Mouse (Mus musculus) gastrocnemius, postnatal 10 days (tissue): Measurements from ENCODE around the gene Sec24d. TPM values are rescaled to one million over a fixed set of nuclear protein-coding genes. Genes with fewer than 3 reads are reported as not detected.

Experiments
- DNase-seq: peaks from one replicate; pipeline ENCODE4 v3.0.0; 2021; ENCODE audit warnings: mixed read lengths
- total RNA-seq, 2 experiments: library from RNA; stranded (reverse); gene quantifications; 2 replicates each; pipeline ENCODE4 v1.2.3; 2021

The Sec24d gene
- total RNA-seq, 2 experiments from 2014 or later = 32.2 to 41.4 TPM

GRCm38 (mm10) chr3:123296654-123297053 lies 29.4 kb downstream of the Sec24d start:
- DNase-seq = no peak

DNA sequence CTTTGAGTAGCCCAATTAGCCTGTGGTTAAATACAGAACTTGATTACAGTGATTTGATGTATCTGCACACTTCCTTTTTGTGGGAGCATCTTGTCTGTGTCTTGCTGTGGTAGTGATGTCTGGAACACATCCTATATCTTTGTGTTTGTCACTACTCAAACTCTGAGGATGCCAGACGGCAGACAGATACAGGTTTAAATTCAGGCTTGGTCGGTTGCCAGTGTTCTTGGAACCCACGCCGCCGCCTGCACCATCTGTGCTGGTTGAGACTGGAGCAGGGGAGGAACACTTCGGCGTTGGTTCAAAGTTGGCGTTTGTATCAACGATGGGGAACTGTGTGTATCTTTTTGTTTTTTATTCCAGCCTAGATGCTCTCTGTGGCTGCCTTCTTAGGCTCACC lies 31.0 kb downstream of the Sec24d start:
- no peak for DNase-seq

GRCm38 (mm10) chr3:123301521-123301920 lies 34.3 kb downstream of the Sec24d start:
- no peak for DNase-seq

DNA sequence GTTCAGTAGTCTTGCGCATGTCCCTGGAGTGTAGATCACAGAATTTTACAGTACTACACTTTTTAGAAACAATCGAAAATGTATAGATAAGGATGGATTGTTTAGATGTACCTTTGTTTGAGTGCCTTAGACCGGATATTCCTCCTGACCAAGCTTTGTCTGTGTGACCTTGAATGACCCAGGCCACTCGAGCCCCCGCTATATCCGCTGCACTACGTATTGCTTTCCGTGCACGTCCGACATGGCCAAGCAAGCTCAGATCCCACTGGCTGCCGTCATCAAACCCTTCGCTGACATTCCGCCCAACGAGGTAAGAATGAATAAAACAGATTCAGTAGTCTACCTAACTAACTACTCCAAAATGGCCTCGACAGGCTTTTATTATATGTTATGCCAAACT lies 38.4 kb downstream of the Sec24d start:
- no peak for DNase-seq

DNA sequence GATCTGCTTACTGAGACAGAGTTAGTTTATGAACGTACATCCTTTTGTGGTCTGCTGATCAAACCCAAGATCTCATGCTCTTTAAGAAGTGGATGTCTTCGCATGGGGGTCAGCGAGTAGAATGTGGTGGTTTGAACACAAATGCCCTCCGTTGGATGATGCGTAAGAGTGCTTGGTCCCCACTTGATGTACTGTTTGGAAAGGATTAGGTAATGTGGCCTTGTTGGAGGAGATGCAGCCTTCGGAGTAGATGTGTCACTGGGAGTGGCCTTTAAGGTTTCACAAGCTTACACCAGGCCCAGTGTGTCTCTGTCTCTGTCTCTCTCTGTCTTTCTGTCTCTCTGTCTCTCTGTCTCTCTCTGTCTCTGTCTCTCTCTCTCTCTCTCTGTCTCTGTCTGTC lies 40.2 kb downstream of the Sec24d start:
- no peak for DNase-seq

DNA sequence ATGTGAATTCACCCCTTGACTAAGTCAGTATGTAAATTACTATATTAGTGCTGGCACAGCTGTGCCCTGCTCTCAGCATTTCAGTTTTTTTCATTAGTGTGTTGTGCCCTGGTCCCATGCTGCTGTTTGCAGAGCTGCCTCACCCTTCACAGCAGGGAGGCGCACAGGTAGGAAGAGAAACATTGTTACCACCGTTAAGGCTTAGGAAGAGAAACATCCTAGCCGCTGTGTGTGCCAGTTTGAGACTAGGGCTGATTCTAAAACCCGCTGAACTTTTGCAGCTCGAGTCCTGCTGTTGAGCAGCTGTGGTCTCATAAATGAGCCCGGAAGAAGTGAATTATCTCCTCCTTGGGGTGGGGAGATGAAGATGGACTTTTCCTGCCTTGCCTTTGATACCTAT lies 41.9 kb downstream of the Sec24d start:
- no peak for DNase-seq

DNA sequence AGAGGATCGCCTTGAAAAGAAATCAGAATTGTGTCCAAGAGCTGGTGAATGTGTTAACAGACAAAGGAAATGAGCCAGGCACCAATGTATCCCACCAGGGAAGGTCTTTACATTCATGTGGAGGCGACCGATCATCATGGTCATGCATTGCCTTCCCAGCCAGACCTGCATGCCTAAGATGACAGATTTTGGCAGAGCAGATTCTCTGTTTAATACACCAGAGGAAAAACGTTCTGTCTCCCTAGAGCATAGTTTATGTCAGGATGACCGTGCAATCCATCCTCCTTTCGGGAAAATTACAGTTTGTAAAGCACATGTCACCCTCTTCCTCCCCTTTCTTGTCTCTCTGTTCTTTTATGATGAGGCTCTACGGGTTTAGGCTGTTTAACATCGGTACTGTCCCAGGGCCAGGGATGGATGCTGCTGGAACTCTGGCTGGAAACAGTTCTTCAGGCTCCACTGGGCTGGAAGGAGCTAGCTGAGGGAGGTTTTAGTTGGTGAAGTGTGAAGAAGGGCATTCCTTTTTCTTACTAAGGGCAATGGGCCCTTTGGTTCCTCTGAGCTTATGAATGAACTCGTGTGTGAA lies 45.3 kb downstream of the Sec24d start:
- no peak for DNase-seq

GRCm38 (mm10) chr3:123313477-123313876 lies 46.2 kb downstream of the Sec24d start:
- DNase-seq = no peak

GRCm38 (mm10) chr3:123313920-123314614 lies 46.8 kb downstream of the Sec24d start:
- peak; percentile 19 for DNase-seq

GRCm38 (mm10) chr3:123316066-123316465 lies 48.8 kb downstream of the Sec24d start:
- DNase-seq = no peak

GRCm38 (mm10) chr3:123317081-123317480 lies 49.8 kb downstream of the Sec24d start:
- DNase-seq = no peak

GRCm38 (mm10) chr3:123320341-123320740 lies 53.1 kb downstream of the Sec24d start:
- DNase-seq = no peak

- DNase-seq = peak; percentile 13
Observed at GRCm38 (mm10) chr3:123321612-123322011, 54.4 kb downstream of the Sec24d start.

DNA sequence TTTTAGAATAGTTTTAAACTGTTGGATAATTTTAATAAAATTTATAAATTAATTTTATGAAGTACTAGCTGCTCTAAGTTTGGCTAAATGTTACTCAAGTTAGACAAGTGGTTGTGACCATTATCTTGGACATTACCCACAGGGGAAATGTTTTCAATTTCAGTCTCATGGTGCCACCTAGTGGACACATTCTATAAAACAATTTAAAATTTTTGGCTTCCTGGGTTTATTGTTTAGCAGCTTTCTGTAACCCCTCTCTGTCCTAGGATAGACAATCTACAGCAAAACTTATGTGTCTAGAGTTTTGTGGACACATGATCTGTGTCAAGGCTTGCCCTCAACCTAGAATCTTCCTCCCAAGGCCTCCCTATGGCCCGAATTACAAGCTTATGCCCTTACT lies 54.9 kb downstream of the Sec24d start:
- DNase-seq = no peak

DNA sequence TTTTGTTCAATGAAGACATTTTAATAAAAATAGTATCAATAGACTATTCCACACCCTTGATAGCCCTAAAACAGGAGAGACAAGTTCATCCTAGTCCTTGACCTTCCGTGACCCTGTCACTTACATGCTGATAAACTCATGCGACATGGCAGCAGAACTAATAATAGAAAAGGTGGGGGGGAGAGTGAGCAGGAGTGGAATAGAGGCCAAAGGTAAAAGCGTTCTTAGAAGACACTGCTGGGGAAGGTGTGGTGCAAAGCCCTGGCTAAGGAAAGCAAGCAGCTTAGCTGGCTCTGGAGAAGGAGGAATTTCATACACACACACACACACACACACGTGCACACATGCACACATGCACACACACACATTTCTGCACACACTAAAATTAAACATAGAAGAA lies 57.1 kb downstream of the Sec24d start:
- no peak for DNase-seq

DNA sequence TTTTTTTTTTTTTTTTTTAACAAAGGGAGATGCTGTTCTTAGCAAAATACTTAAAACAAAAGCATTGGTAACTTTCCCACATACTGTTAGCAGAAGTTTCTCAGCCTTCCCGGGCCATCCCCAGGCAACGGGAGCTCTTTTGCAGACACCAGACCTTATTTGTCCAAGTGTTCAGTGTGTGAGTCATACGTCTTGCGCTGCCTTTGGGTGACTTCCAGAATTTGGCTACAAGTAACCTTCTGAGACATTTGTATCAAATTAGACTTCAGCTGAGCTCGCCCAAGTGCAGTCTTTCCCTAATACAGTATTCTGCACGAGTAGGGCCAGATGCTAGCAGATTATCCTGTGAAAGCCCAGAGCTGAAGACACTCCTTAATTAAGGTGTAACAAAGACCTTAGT lies 62.0 kb downstream of the Sec24d start:
- DNase-seq = peak; percentile 62

DNA sequence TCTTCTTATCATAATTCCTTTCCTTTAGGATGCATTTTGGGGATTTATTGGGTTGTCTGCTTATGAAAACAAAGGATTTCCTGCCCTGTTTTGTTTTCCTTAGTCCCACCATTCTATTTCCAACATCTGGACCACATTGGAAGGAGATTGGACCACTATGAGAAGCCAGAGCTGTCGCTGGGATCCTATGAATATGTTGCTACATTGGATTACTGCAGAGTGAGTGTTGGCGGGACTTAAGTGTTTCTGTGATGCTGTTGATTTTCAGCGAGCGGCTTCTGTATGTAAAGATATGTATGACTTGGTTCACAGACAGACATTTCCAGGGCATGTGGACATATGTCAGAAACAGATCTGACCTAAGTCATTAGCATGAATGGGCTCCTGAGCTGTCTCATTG lies 63.0 kb downstream of the Sec24d start:
- DNase-seq = no peak

DNA sequence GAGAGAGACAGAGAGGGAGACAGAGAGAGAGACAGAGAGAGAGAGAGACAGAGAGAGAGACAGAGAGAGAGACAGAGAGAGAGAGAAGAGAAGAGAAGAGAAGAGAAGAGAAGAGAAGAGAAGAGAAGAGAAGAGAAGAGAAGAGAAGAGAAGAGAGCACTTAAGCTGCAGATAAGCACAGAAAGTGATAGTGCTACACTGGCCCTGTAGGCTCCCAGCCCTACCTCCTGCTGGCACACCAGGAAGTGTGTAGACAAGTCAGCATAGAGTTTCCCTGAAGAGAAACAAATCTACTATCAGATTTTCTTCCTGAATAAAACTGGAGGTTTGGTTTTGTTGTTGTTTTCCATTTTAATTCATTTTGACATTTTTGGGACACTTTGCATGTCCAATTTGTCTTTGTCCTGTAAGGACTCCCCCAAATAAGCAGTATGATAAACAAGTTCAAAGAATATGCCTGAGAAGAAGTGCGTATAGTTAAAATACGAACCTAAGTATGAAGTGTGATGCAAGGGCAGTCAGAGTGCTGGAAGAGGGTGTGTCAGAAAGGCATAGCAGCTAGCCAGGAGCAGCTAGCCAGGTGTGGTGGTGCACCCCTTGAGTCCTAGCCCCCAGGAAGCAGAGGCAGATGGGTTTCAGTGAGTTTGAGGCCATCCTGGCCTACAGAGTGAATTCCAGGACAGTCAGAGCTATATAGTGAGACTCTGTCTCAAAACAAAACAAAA lies 65.2 kb downstream of the Sec24d start:
- no peak for DNase-seq

DNA sequence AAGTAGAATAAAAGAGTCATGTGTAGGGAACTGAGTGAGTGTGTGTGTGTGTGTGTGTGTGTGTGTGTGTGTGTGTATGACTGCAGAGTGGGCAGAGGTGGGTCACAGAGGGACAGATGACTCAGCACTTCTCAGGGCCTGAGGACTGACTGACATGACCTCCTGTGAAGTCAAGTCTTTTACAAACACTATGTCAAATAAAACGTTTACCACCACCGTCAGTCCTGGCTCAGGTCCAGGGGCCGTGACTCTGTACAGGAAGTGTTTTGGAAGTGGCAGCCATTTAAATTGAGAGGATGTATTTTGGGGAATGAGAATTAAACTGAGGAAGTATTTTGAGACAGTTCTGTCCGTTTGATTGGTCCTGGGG lies 65.8 kb downstream of the Sec24d start:
- DNase-seq = peak; percentile 21

DNA sequence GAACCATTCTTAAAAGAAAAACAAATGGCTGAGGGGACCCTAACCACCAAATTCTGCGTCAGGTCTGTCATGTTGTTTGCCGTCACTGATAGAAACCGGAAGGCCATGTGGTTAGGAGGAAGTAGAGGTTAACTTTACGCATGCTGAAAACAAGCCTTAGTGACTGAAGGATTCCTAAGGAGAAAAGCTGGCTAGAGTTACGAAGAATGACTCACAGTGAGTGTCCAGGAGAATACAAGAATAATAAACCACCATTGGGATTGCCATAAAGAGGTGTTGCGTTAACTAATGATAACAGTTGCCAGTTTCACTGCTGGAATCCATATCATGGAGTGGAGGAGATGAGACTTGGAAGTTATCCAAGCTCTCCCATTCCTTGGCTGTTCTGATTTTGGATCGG lies 67.7 kb downstream of the Sec24d start:
- DNase-seq = no peak

DNA sequence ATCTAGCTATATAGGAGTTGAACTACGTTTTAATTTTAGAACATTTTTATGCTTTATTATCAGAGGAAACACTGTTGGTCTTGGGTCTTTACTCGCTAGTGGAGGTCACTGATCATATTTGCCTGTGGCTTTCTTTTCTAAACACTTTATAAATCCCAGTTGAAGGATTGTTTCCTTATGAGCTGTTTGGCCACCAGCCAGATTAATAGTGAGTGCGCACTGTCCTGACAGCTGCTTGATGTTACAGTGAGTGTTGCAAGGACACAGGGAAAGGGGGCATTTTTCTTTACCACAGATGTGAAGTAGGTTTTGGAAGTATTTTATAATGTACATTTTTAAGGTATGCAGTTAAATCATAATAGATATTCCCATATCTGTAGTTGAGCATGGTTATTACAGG lies 68.2 kb downstream of the Sec24d start:
- DNase-seq = no peak

DNA sequence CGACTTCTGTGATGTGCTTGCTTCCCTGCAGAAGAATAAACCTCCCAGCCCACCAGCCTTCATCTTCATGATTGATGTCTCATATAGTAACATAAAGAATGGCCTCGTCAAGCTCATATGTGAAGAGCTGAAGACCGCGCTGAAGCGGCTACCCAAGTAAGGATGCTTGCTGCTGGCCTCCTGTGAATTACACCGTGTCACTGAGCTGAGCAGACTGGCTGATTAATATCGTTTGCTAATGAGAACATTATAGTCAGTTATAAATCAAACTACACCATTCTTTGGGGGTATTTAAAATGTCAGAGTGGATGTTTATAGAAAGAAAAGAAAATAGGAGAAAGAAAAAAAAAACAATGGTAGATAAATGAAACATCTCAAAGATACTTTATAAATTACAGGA lies 69.2 kb downstream of the Sec24d start:
- no peak for DNase-seq

DNA sequence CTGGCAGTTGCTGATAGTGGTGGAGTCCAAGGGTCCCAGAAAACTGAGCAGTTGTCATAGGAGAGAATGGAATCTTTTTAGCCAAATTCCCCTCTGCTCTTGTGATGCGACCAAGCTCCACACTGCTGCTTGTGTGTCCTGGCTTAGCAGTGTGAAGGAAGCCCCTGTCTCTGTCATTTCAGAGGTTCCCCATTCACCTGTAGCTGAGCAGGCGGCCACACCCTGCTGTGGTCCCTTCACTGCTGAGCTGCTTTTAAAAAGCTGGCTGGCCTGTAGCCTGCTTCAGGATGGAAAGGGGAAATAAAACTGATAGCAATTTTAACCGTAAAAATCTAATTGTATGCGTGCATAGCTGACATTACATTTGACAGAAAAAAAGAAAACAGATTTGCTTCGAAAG lies 69.7 kb downstream of the Sec24d start:
- no peak for DNase-seq

- DNase-seq = no peak
Observed at GRCm38 (mm10) chr3:123337853-123338252, 70.6 kb downstream of the Sec24d start.
